Mouse (Mus musculus): ENCODE data around the gene Tmprss11e. TPM values are rescaled to one million over a fixed set of nuclear protein-coding genes. Genes with fewer than 3 reads are reported as not detected.

Tmprss11e gene
- 1 to 10 TPM in 1 of 2 experiments, under 1 TPM in 1; 0.22 to 2.0 TPM for polyA plus RNA-seq (2017; shearing (Covaris generic))

GRCm38 (mm10) chr5:86745715-86746114, at the start of gene Tmprss11e:
Gene Tmprss11e (minus strand): TSS chr5:86745815.

GRCm38 (mm10) chr5:86676262-86676661, 69.4 kb downstream of the Tmprss11e start, which contains the start of gene Tmprss11b:
Gene Tmprss11b (minus strand): TSS chr5:86676362.

Other genes starting within 250 kb of the Tmprss11e start
- under 1 TPM; 0.20 to 0.24 TPM for gene Tmprss11g, start 227.2 kb downstream of the Tmprss11e start, polyA plus RNA-seq (2017; shearing (Covaris generic))
- under 1 TPM in 1 of 2 experiments, not detected in 1; 0.18 TPM for gene Tmprss11f, start 113.4 kb downstream of the Tmprss11e start, polyA plus RNA-seq (2017; shearing (Covaris generic))
- gene Tmprss11b, start 69.5 kb downstream of the Tmprss11e start, polyA plus RNA-seq (2017; shearing (Covaris generic)), result not detected
- gene Ythdc1, start 58.4 kb upstream of the Tmprss11e start, polyA plus RNA-seq (2017; shearing (Covaris generic)), result 100 to 1,000 TPM in 1 of 2 experiments, 10 to 100 TPM in 1; 94.5 to 122 TPM
- gene Ugt2b34, start 161.1 kb upstream of the Tmprss11e start, polyA plus RNA-seq (2017; shearing (Covaris generic)), result under 1 TPM in 1 of 2 experiments, not detected in 1; 0.12 TPM
- under 1 TPM; 0.25 to 0.65 TPM for gene Ugt2b1, start 180.7 kb upstream of the Tmprss11e start, polyA plus RNA-seq (2017; shearing (Covaris generic))